Mouse (Mus musculus) G1E (cell line): ENCODE results near the gene Ppp1r1c.

Experiments
- CTCF ChIP-seq: IDR thresholded peaks from 2 replicates; pipeline ENCODE4 v1.5.1; 2012; ENCODE audit warnings: low read depth, low read length, inconsistent platforms, mixed read lengths
- GATA2 ChIP-seq: IDR thresholded peaks from 2 replicates; pipeline ENCODE4 v1.6.1; 2012; ENCODE audit warnings: low read depth, low read length, inconsistent platforms, borderline replicate concordance
- POLR2AphosphoS5 ChIP-seq: IDR thresholded peaks from 2 replicates; pipeline ENCODE4 v1.6.1; 2012; ENCODE audit warnings: low read depth, low read length, inconsistent platforms; ENCODE audit not compliant: insufficient replicate concordance
- TAL1 ChIP-seq: conservative IDR thresholded peaks from 2 replicates; pipeline ENCODE4 v1.6.1; 2012; ENCODE audit warnings: low read depth, low read length, inconsistent platforms, mixed read lengths

GRCm38 (mm10) chr2:79675266-79675665 is 32.3 kb upstream of the Ppp1r1c start:
- no peak for TF ChIP-seq POLR2AphosphoS5
- no peak for TF ChIP-seq CTCF
- TF ChIP-seq TAL1: no peak
- no peak for TF ChIP-seq GATA2
